Mouse (Mus musculus): ENCODE measurements around the gene Mpv17l2.
A peak's percentile ranks its signal among the peaks of the same experiment; 100 is the strongest.

Gene Mpv17l2

GRCm38 (mm10) chr8:70766571-70767440 is 6.1 kb upstream of the Mpv17l2 start:
- DNase-seq (ENCODE audit: low read depth) = no peak

- no peak for DNase-seq (ENCODE audit: low read depth)
Observed at GRCm38 (mm10) chr8:70765838-70766570, 5.3 kb upstream of the Mpv17l2 start.

GRCm38 (mm10) chr8:70765329-70765728 is 4.6 kb upstream of the Mpv17l2 start:
- DNase-seq (ENCODE audit: low read depth) = no peak

- no peak for DNase-seq (ENCODE audit: low read depth)
Observed at GRCm38 (mm10) chr8:70764676-70765075, 3.9 kb upstream of the Mpv17l2 start.

- DNase-seq (ENCODE audit: low read depth) = no peak
Observed at GRCm38 (mm10) chr8:70764026-70764425, 3.3 kb upstream of the Mpv17l2 start.

- DNase-seq (ENCODE audit: low read depth) = no peak
Observed at GRCm38 (mm10) chr8:70763354-70763753, 2.6 kb upstream of the Mpv17l2 start.

GRCm38 (mm10) chr8:70762118-70762517 is 1.4 kb upstream of the Mpv17l2 start:
- no peak for DNase-seq (ENCODE audit: low read depth)

GRCm38 (mm10) chr8:70760350-70760749 is 396 bp downstream of the Mpv17l2 start:
- DNase-seq (ENCODE audit: low read depth) = no peak

- no peak for DNase-seq (ENCODE audit: low read depth)
Observed at GRCm38 (mm10) chr8:70758616-70759561, 1.9 kb downstream of the Mpv17l2 start.

- no peak for DNase-seq (ENCODE audit: low read depth)
Observed at GRCm38 (mm10) chr8:70758308-70758615, 2.5 kb downstream of the Mpv17l2 start.

- DNase-seq (ENCODE audit: low read depth) = no peak
Observed at GRCm38 (mm10) chr8:70757523-70758307, 3.0 kb downstream of the Mpv17l2 start.

GRCm38 (mm10) chr8:70756476-70757040 is 4.2 kb downstream of the Mpv17l2 start:
- DNase-seq (ENCODE audit: low read depth) = no peak

GRCm38 (mm10) chr8:70755661-70756475 is 4.9 kb downstream of the Mpv17l2 start:
- no peak for DNase-seq (ENCODE audit: low read depth)

- DNase-seq (ENCODE audit: low read depth) = no peak
Observed at GRCm38 (mm10) chr8:70754871-70755660, 5.7 kb downstream of the Mpv17l2 start.

- DNase-seq (ENCODE audit: low read depth) = peak; percentile 99
Observed at GRCm38 (mm10) chr8:70754043-70754870, 6.5 kb downstream of the Mpv17l2 start, which contains the start of gene Rab3a. Rab3a (plus strand) TSS chr8:70754679.

GRCm38 (mm10) chr8:70753151-70753550 is 7.6 kb downstream of the Mpv17l2 start:
- no peak for DNase-seq (ENCODE audit: low read depth)

GRCm38 (mm10) chr8:70752000-70752764 is 8.6 kb downstream of the Mpv17l2 start:
- no peak for DNase-seq (ENCODE audit: low read depth)

All from fibroblast of lung, adult 2 months (primary cell).